Mouse (Mus musculus) limb, embryonic 12.5 days (tissue): Measurements from ENCODE around the gene Anks4b. TPM values are rescaled to one million over a fixed set of nuclear protein-coding genes. Genes with fewer than 3 reads are reported as not detected.

ENCODE experiments used
- ATAC-seq: fragments of 200-750 bp; cut with Nextera tagmentation; 2 replicates; pipeline ENCODE4 v1.8.0; 2017; ENCODE audit warnings: low read depth, moderate TSS enrichment; ENCODE audit not compliant: insufficient number of reproducible peaks, insufficient read depth, low FRiP score, low TSS enrichment
- H3K27ac ChIP-seq: fragments of 300-500 bp; sonication (generic); 2 replicates; pipeline ENCODE4 v1.5.1; 2016; ENCODE audit warnings: mild to moderate bottlenecking, moderate library complexity
- H3K27me3 ChIP-seq: fragments of 300-500 bp; sonication (generic); 2 replicates; pipeline ENCODE4 v1.6.1; 2016; ENCODE audit warnings: mild to moderate bottlenecking, moderate library complexity
- H3K36me3 ChIP-seq: fragments of 300-500 bp; sonication (generic); 2 replicates; pipeline ENCODE4 v1.6.1; 2016; ENCODE audit warnings: mild to moderate bottlenecking, moderate library complexity
- H3K4me1 ChIP-seq: fragments of 300-500 bp; sonication (generic); replicated peaks from 2 replicates; pipeline ENCODE4 v1.6.1; 2016
- H3K4me2 ChIP-seq: fragments of 300-500 bp; sonication (generic); 2 replicates; pipeline ENCODE4 v1.6.1; 2016; ENCODE audit warnings: mild to moderate bottlenecking, moderate library complexity
- H3K4me3 ChIP-seq: fragments of 300-500 bp; sonication (generic); replicated peaks from 2 replicates; pipeline ENCODE4 v1.5.1; 2016; ENCODE audit warnings: mild to moderate bottlenecking
- H3K9ac ChIP-seq: fragments of 300-500 bp; sonication (generic); replicated peaks from 2 replicates; pipeline ENCODE4 v1.6.1; 2016; ENCODE audit warnings: mild to moderate bottlenecking, moderate library complexity
- H3K9me3 ChIP-seq: fragments of 300-500 bp; sonication (generic); 2 replicates; pipeline ENCODE4 v1.6.1; 2016; ENCODE audit warnings: mild to moderate bottlenecking, moderate library complexity
- WGBS: fragments of 180-500 bp; shearing (Covaris S2); methylation state at CpG from one replicate; pipeline ENCODE4 v1.1.7; 2016; 5-methylcytosine and 5-hydroxymethylcytosine counted together
- polyA plus RNA-seq: library from polyadenylated mRNA; unstranded; fragments of >200 nt; fragmentation: Nextera tagmentation; extraction: Ambion mirVana; gene quantifications from 2 replicates; pipeline ENCODE4 v1.2.1, GENCODE M21; 2016

Gene Anks4b
- polyA plus RNA-seq, 1 experiment from 2014 or later, result not detected

- Histone ChIP-seq H3K36me3 (no peaks in the 10 kb centered on the region), H3K4me2 (no peak overlapping the region), H3K9ac (no peak overlapping the region), H3K27me3 (no peaks in the 10 kb centered on the region), H3K9me3 (no peaks in the 10 kb centered on the region), H3K27ac (no peak overlapping the region), H3K4me1 (peaks cover 12% of the 10 kb centered on the region), H3K4me3 (no peak overlapping the region)
- WGBS, result 23% methylated on average over 4 of the region's 4 CpGs
- ATAC-seq, result no peak
These were observed 15.5 kb upstream of the Anks4b start for GRCm38 (mm10) chr7:120158121-120158613.

- no peak overlapping the region for H3K9ac ChIP-seq
- no peaks in the 10 kb centered on the region for H3K36me3 ChIP-seq
- ATAC-seq, result no peak
- no peak overlapping the region for H3K4me2 ChIP-seq
- no peak overlapping the region for H3K27ac ChIP-seq
- no peaks in the 10 kb centered on the region for H3K4me1 ChIP-seq
- H3K4me3 ChIP-seq, result no peak overlapping the region
- no peaks in the 10 kb centered on the region for H3K9me3 ChIP-seq
- no peaks in the 10 kb centered on the region for H3K27me3 ChIP-seq
- 86% methylated on average over 11 of the region's 11 CpGs for WGBS
These were observed 9.9 kb upstream of the Anks4b start for GRCm38 (mm10) chr7:120163581-120164251.

GRCm38 (mm10) chr7:120172188-120172700 is 1.4 kb upstream of the Anks4b start:
- 87% methylated on average over 1 of the region's 1 CpGs for WGBS
- Histone ChIP-seq H3K9ac (no peak overlapping the region), H3K27me3 (no peaks in the 10 kb centered on the region), H3K4me2 (no peak overlapping the region), H3K4me1 (no peaks in the 10 kb centered on the region), H3K36me3 (no peaks in the 10 kb centered on the region), H3K4me3 (no peak overlapping the region), H3K27ac (no peak overlapping the region), H3K9me3 (no peaks in the 10 kb centered on the region)
- ATAC-seq, result no peak

GRCm38 (mm10) chr7:120174723-120175504 is 1.3 kb downstream of the Anks4b start:
- H3K4me2 ChIP-seq, result no peak overlapping the region
- no peak overlapping the region for H3K9ac ChIP-seq
- H3K27ac ChIP-seq, result no peak overlapping the region
- WGBS, result 81% methylated on average over 11 of the region's 11 CpGs
- H3K4me1 ChIP-seq, result no peaks in the 10 kb centered on the region; the same call in 1 of the 2 replicates
- no peaks in the 10 kb centered on the region for H3K36me3 ChIP-seq
- no peaks in the 10 kb centered on the region for H3K9me3 ChIP-seq
- no peak overlapping the region for H3K4me3 ChIP-seq
- no peaks in the 10 kb centered on the region for H3K27me3 ChIP-seq
- no peak for ATAC-seq

- Histone ChIP-seq H3K27ac (no peak overlapping the region), H3K27me3 (no peaks in the 10 kb centered on the region), H3K9ac (no peak overlapping the region), H3K4me2 (no peak overlapping the region), H3K36me3 (no peaks in the 10 kb centered on the region), H3K9me3 (no peaks in the 10 kb centered on the region), H3K4me3 (no peak overlapping the region), H3K4me1 (no peaks in the 10 kb centered on the region; the same call in 1 of the 2 replicates)
- 85% methylated on average over 3 of the region's 3 CpGs for WGBS
- ATAC-seq, result no peak
These were observed 4.0 kb downstream of the Anks4b start for GRCm38 (mm10) chr7:120177611-120178010.

GRCm38 (mm10) chr7:120178935-120179334 is 5.3 kb downstream of the Anks4b start:
- Histone ChIP-seq H3K9me3 (no peaks in the 10 kb centered on the region), H3K4me1 (no peaks in the 10 kb centered on the region; the same call in 1 of the 2 replicates), H3K9ac (no peak overlapping the region), H3K36me3 (no peaks in the 10 kb centered on the region), H3K27me3 (no peaks in the 10 kb centered on the region), H3K27ac (no peak overlapping the region), H3K4me3 (no peak overlapping the region), H3K4me2 (no peak overlapping the region)
- ATAC-seq, result no peak
- WGBS, result 11% methylated on average over 2 of the region's 2 CpGs

GRCm38 (mm10) chr7:120180547-120180946 is 6.9 kb downstream of the Anks4b start:
- H3K4me2 ChIP-seq, result no peak overlapping the region
- H3K4me3 ChIP-seq, result no peak overlapping the region
- H3K27ac ChIP-seq, result no peak overlapping the region
- 90% methylated on average over 5 of the region's 5 CpGs for WGBS
- no peaks in the 10 kb centered on the region for H3K36me3 ChIP-seq
- no peaks in the 10 kb centered on the region for H3K27me3 ChIP-seq
- ATAC-seq, result no peak
- H3K9me3 ChIP-seq, result no peaks in the 10 kb centered on the region
- H3K4me1 ChIP-seq, result no peaks in the 10 kb centered on the region; the same call in 1 of the 2 replicates
- no peak overlapping the region for H3K9ac ChIP-seq

GRCm38 (mm10) chr7:120181401-120182230 is 8.0 kb downstream of the Anks4b start:
- Histone ChIP-seq H3K9ac (no peak overlapping the region), H3K36me3 (no peaks in the 10 kb centered on the region), H3K4me3 (no peak overlapping the region), H3K9me3 (no peaks in the 10 kb centered on the region), H3K27me3 (no peaks in the 10 kb centered on the region), H3K4me1 (no peaks in the 10 kb centered on the region; the same call in 1 of the 2 replicates), H3K27ac (no peak overlapping the region), H3K4me2 (no peak overlapping the region)
- no peak for ATAC-seq
- 90% methylated on average over 4 of the region's 4 CpGs for WGBS

- Histone ChIP-seq H3K36me3 (no peaks in the 10 kb centered on the region), H3K27ac (no peak overlapping the region), H3K9ac (no peak overlapping the region), H3K9me3 (no peaks in the 10 kb centered on the region), H3K4me3 (no peak overlapping the region), H3K27me3 (no peaks in the 10 kb centered on the region), H3K4me2 (no peak overlapping the region), H3K4me1 (no peaks in the 10 kb centered on the region; the same call in 1 of the 2 replicates)
- ATAC-seq, result no peak
These were observed 9.2 kb downstream of the Anks4b start for GRCm38 (mm10) chr7:120182891-120183290.

GRCm38 (mm10) chr7:120188946-120189345 is 15.3 kb downstream of the Anks4b start:
- H3K4me2 ChIP-seq, result no peak overlapping the region
- 86% methylated on average over 5 of the region's 5 CpGs for WGBS
- no peaks in the 10 kb centered on the region for H3K9me3 ChIP-seq
- H3K4me1 ChIP-seq, result peaks cover 11% of the 10 kb centered on the region; the same call in 1 of the 2 replicates
- no peaks in the 10 kb centered on the region for H3K27me3 ChIP-seq
- no peak overlapping the region for H3K27ac ChIP-seq
- H3K36me3 ChIP-seq, result no peaks in the 10 kb centered on the region
- no peak overlapping the region for H3K4me3 ChIP-seq
- no peak for ATAC-seq
- H3K9ac ChIP-seq, result no peak overlapping the region
